Mouse (Mus musculus) heart, postnatal 4 days (tissue): ENCODE results near the gene Krt19. TPM values are rescaled to one million over a fixed set of nuclear protein-coding genes. Genes with fewer than 3 reads are reported as not detected.

Experiments
- DNase-seq: peaks from one replicate; pipeline ENCODE4 v3.0.0; 2021
- total RNA-seq, 2 experiments: library from RNA; stranded (reverse); gene quantifications; 2 replicates each; pipeline ENCODE4 v1.2.3; 2021

Gene Krt19
- total RNA-seq, 2 experiments from 2014 or later: 16.1 to 21.1 TPM

DNA sequence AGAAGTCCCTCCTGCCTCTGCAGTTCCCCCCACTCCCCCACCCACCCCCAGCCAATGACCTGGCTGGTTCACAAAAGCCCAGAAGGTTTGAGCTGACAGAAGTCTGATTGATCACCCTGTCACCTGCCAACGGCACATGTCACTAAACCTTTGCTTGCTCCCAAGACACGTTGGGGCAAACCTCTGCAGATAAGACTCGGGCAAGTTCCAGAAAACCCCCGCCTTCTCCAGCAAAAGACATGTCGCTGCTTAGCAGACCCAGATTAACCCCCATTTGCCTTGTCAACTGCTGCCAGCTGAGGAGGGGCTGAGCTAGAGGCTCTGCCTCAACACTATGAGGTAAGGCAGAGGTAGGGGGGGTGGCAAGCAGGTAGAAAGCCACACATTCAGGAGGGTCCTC is 11.9 kb downstream of the Krt19 start:
- no peak for DNase-seq

DNA sequence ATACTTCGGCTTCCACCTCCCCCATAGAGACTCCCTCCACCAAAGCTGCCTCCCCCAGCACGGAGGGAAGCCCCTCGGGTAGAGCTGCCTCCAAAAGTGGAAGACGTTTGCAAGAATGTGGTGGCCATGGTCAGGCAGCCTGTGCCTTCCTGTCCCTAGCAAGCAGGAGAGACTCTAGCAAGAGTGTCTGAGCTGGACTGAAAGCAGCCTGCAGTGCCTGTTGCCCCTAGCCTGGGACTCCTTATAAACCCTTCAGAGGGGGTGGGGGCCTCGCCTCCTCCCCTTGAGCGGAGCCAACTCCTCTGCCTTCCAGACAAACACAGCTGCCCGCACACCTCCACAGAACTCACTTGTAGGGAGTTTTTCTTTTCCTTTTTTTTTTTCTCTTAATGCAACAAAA is 12.7 kb downstream of the Krt19 start, which contains the start of gene Krt15:
TSS of gene Krt15 (minus strand) at position 198 of the 400 bp plus-strand sequence.
- DNase-seq: no peak

DNA sequence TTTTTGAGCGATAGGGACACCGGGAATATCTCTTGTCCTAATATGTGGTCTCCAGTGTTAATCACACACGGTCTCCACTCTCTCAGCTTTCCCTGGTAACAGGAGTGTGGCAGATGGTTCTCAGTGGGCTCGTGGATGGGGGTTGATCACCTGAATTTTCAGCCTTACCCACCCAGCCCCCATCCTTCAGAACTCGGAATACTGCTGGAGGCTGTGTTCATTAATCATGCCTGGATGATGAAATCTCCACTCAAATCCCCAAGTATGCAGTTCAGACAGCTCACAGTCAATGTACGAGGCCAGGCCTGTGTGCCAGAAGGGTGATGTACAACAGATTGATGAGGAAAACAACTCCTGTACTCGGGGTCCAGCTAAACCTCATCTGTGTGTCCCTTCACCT is 23.6 kb downstream of the Krt19 start:
- DNase-seq: no peak

DNA sequence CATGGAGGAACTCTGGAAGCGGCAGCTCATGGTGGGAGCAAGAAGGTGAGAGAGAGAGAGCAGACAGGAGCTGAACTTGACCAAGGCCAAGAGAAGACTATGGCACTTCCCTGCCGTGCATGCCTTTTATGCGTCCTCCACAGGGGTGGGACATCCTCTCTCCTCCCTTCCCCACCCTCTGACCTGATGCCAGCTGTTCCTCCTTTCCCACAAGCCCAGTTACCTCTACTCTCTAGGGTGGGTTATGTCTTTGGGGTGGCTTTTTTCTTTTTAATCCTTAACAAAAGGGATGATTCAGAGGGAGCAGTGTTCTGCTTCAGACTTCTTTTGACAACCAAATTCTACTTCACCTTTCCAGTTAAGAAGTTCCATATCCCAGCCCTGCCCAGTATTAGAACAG is 27.0 kb downstream of the Krt19 start, which contains the start of gene Krt13:
TSS of gene Krt13 (minus strand) at position 101 of the 400 bp plus-strand sequence.
- DNase-seq: no peak

DNA sequence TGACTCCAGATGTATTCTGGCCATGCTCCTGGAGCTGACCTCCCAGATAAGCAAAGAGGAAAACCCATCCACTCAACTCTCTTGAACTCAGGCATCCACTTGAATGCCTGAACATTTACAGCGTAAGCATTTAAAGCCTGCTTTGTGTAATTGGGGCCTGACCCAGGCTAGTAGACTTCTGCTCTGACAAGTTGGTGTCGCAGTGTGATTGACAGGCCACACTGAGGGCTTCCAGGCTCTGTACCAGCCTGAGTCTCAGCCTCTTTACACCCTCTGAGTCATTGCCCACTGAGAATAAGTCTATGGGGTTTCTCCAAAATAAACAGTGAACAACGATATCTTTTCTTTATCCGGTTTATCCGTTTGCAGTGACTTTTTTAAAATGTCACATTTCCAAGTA is 28.1 kb downstream of the Krt19 start:
- no peak for DNase-seq

DNA sequence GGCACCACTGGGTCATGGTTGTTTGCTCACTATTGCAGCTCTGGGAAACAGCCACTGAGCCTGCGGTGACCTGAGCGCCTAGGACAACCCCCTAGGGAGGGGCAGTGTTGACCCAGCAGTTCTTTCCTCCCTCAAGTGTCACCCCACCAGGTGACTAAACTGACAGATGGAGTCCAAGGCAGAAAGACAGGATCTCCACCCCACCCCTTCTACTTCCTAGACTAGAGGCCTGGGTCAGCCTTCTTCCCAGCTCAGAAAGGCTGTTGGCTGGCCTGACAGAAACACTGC is 34.8 kb downstream of the Krt19 start:
- DNase-seq: no peak

DNA sequence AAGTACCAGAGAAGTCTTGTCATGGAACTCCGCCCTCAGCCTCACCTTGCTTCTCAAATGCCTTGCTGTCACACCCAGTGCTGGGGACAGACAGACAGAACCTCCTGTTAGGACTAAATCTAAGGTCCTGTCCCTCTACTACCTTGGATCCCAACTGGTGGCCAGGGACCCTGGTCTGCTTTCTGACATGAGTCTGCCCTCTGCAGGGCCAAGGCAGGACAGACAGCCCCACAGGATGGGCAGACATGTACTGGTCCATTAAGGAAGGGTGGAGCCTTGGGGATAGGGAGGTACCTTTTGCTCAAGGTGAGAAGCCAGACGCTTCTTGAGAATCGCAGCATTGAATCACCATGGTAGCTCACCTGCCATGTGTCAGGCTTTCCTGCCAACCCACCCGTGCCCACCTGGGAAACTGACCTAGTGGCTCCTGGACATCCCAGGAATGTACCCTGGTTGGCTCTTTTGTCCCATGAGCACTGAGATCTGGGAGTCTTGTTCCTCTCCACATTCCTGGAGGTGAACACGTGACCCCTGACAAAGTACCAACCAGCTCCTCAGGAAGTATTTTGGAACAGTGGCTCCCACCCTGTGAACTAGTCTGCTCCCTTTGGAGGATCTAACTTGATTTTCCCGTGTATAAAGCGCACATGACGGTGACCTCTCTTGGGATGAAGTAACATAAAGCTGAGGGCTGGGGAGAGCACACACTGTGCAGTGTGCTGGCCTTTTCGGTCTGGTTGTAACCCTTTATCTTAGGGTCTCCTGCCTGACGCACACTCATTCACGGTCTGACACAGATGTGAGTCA is 35.3 kb downstream of the Krt19 start:
- DNase-seq: no peak

DNA sequence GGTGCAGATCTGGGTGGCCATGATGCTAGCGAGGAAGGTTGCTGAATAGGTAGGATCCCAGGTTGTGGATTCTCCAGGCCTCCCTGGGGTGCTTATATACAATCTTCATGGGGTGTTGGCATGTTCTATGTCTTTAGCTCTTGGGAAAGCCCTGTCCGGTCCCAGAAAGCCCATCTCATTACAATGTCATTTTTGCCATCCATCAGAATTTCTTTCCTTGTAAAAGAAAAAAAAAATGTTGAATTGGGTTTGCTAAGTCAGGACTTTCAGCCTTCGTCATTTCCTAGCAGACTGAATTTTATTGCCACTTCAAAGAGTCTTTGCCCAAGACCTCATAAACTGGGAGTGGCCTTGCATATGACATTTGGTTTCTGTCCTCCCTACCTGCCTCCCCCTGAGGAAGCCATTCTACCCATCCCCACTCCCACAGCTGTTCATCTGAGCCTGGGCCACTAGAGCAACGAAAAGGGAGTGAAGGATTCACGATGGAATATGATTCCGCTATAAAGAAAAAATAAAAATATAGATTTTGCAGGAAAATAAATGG is 42.8 kb downstream of the Krt19 start, which contains the start of gene Krt36:
TSS of gene Krt36 (minus strand) at position 51 of the 547 bp plus-strand sequence.
- DNase-seq: no peak

DNA sequence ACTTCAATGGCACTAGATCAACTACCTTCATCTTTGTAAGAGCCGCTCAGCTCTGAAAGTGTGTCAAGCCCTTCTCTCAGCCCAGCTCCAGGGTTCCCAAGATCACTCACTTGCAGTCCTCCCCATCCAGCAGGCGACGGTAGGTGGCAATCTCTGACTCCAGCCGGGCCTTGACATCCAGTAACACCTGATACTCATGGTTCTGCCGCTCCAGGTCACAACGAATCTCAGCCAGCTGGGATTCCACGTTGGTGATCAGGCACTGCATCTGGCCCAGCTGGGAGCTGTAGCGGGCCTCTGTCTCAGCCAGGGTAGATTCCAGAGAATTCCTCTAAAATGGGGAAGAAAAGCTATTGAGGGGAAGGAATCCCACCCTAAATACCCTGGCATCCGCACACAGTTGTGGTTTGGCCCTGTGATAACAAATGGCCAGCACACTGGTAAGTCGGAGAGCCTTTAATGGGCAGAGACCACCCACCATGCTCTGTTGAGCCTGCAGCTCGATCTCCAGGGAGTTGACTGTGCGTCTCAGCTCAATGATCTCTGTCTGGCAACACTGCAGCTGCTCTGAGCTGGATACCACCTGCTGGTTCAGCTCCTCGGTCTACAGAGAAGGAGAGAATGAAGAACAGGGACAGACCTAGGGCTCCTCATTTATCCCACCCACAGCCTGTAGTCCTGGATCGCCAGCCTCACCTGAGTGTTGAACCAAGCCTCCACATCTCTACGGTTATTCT is 45.6 kb downstream of the Krt19 start:
- DNase-seq: no peak

DNA sequence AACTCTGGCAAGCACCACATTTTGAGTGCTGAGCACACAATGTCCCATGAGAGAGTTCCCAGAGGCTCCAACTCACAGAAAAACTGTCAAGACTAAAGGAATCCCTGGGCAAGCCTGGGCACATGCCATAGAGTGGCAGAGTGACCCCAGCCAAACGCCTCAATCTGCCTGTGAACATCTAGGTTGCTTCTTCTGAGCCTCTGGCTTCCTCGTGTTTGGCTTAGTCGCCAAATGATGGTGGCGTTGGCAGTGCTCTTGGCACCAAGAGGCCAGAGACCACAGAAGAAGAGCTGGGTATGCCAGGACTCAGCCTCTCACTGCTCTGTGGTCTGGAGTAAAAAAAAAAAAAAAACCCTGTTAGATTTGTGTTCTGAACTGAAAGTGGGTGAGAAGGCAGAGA is 48.1 kb downstream of the Krt19 start:
- DNase-seq: no peak

DNA sequence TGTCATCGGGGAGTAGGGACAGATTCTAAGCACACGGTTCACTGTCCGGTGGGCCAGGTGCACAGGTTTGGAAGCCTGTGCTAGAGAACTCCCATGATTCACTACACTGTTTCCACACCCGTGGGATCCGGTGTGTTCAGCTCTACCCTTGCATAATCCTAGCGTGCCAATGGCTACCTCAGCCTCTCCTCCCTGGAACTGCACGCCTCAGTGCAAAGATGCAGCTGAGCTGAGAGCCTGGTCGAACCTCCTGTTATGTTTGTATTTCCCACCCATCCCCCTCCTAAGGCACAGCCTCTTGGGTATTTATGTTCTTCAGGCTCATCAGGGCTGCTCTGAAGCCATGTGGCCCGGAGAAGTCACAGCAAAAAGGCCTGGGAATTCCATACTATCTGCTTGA is 50.6 kb downstream of the Krt19 start:
- DNase-seq: no peak

DNA sequence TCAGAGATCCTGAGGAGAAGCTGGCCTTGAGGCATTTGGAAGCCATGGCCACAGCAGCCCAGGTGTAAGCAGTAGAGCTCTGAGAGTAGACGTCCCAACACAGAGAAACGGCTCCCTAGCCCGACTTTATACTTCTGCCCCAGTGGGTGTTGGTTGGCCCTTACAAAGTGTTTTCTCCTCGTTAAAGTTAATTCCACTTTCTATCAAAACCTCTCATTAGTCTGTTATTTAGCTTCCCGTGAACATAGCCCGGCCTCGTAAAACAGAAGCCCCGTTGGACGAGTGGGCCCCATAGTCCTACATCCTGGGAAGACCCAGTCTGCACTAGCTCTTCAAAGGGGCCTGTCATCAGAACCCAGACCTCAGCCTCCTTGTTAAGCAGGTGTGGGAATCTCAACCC is 52.3 kb downstream of the Krt19 start, which contains the start of gene Krt35:
TSS of gene Krt35 (minus strand) at position 101 of the 400 bp plus-strand sequence.
- DNase-seq: no peak

Other genes starting within 250 kb of the Krt19 start
- gene Krtap31-1, start 240.7 kb downstream of the Krt19 start, total RNA-seq: not detected
- not detected for gene Gm11565, start 233.9 kb downstream of the Krt19 start, total RNA-seq
- not detected for gene Krtap31-2, start 212.4 kb downstream of the Krt19 start, total RNA-seq
- not detected for gene Krtap9-5, start 200.2 kb downstream of the Krt19 start, total RNA-seq
- gene Krtap29-1, start 169.6 kb downstream of the Krt19 start, total RNA-seq: not detected
- gene Krtap16-1, start 162.1 kb downstream of the Krt19 start, total RNA-seq: not detected
- gene Krtap17-1, start 154.7 kb downstream of the Krt19 start, total RNA-seq: not detected
- gene Krt33a, start 132.5 kb downstream of the Krt19 start, total RNA-seq: not detected
- gene Krt33b, start 118.8 kb downstream of the Krt19 start, total RNA-seq: not detected
- gene Krt34, start 107.1 kb downstream of the Krt19 start, total RNA-seq: not detected
- not detected for gene Krt31, start 98.1 kb downstream of the Krt19 start, total RNA-seq
- not detected for gene Krt32, start 60.4 kb downstream of the Krt19 start, total RNA-seq
- gene Krt35, start 52.4 kb downstream of the Krt19 start, total RNA-seq: not detected
- not detected for gene Krt36, start 43.0 kb downstream of the Krt19 start, total RNA-seq
- not detected for gene Krt13, start 27.1 kb downstream of the Krt19 start, total RNA-seq
- under 1 TPM in 1 of 2 experiments, not detected in 1; 0.17 TPM for gene Krt15, start 12.7 kb downstream of the Krt19 start, total RNA-seq
- gene Krt9, start 44.6 kb upstream of the Krt19 start, total RNA-seq: not detected
- gene Krt14, start 58.9 kb upstream of the Krt19 start, total RNA-seq: 1 to 10 TPM; 1.6 to 2.9 TPM
- gene Krt16, start 100.2 kb upstream of the Krt19 start, total RNA-seq: not detected
- under 1 TPM in 1 of 2 experiments, not detected in 1; 0.29 TPM for gene Krt17, start 112.4 kb upstream of the Krt19 start, total RNA-seq
- gene Krt42, start 121.2 kb upstream of the Krt19 start, total RNA-seq: not detected
- gene Eif1, start 171.2 kb upstream of the Krt19 start, total RNA-seq: 1,000 to 10,000 TPM; 1,236 to 1,276 TPM
- gene Gast, start 185.7 kb upstream of the Krt19 start, total RNA-seq: not detected
- gene Hap1, start 207.5 kb upstream of the Krt19 start, total RNA-seq: 1 to 10 TPM; 3.1 to 4.1 TPM
- 100 to 1,000 TPM; 223 to 234 TPM for gene Jup, start 249.1 kb upstream of the Krt19 start, total RNA-seq